Mouse (Mus musculus) forebrain, embryonic 11.5 days (tissue): Measurements from ENCODE around the gene Fbxo24. TPM values are rescaled to one million over a fixed set of nuclear protein-coding genes. Genes with fewer than 3 reads are reported as not detected.

Source experiments
- ATAC-seq: fragments of 200-750 bp; cut with Nextera tagmentation; replicated peaks from 2 replicates; pipeline ENCODE4 v1.8.0; 2017; ENCODE audit warnings: moderate TSS enrichment; ENCODE audit not compliant: low FRiP score
- DNase-seq: peaks from one replicate; pipeline ENCODE4 v3.0.0-alpha.2; 2017; ENCODE audit warnings: low spot score
- H3K27ac ChIP-seq: fragments of 300-500 bp; sonication (generic); 2 replicates; pipeline ENCODE4 v1.5.1; 2014; ENCODE audit warnings: low read depth, low read length
- H3K27me3 ChIP-seq: fragments of 300-500 bp; sonication (generic); 2 replicates; pipeline ENCODE4 v1.6.1; 2014; ENCODE audit warnings: mild to moderate bottlenecking, low read length, mixed read lengths; ENCODE audit not compliant: control insufficient read depth, insufficient read depth
- H3K36me3 ChIP-seq: fragments of 300-500 bp; sonication (generic); 2 replicates; pipeline ENCODE4 v1.6.1; 2014; ENCODE audit warnings: mild to moderate bottlenecking, low read length, moderate library complexity, mixed read lengths; ENCODE audit not compliant: control insufficient read depth, insufficient read depth
- H3K4me1 ChIP-seq: fragments of 300-500 bp; sonication (generic); replicated peaks from 2 replicates; pipeline ENCODE4 v1.6.1; 2014; ENCODE audit warnings: low read length, mixed read lengths; ENCODE audit not compliant: control insufficient read depth, insufficient read depth
- H3K4me2 ChIP-seq: fragments of 300-500 bp; sonication (generic); 2 replicates; pipeline ENCODE4 v1.6.1; 2014; ENCODE audit warnings: low read depth, mild to moderate bottlenecking, low read length, moderate library complexity, mixed read lengths; ENCODE audit not compliant: severe bottlenecking
- H3K4me3 ChIP-seq: fragments of 300-500 bp; sonication (generic); 2 replicates; pipeline ENCODE4 v1.5.1; 2014; ENCODE audit warnings: low read depth, low read length
- H3K9ac ChIP-seq: fragments of 300-500 bp; sonication (generic); 2 replicates; pipeline ENCODE4 v1.6.1; 2014; ENCODE audit warnings: low read length
- H3K9me3 ChIP-seq: fragments of 300-500 bp; sonication (generic); 2 replicates; pipeline ENCODE4 v1.6.1; 2016; ENCODE audit warnings: low read length, mixed read lengths; ENCODE audit not compliant: control insufficient read depth
- WGBS: fragments of 180-500 bp; shearing (Covaris S2); extraction: QIAGEN DNeasy Blood & Tissue Kit; methylation state at CpG from one replicate; pipeline ENCODE4 v1.1.7; 2014; 5-methylcytosine and 5-hydroxymethylcytosine counted together
- polyA plus RNA-seq: library from polyadenylated mRNA; unstranded; fragments of >200 nt; fragmentation: Nextera tagmentation; extraction: Ambion mirVana; gene quantifications from 2 replicates; pipeline ENCODE4 v1.2.1, GENCODE M21; 2014

Gene Fbxo24
- polyA plus RNA-seq, 1 experiment from 2014 or later = 0.12 TPM

DNA sequence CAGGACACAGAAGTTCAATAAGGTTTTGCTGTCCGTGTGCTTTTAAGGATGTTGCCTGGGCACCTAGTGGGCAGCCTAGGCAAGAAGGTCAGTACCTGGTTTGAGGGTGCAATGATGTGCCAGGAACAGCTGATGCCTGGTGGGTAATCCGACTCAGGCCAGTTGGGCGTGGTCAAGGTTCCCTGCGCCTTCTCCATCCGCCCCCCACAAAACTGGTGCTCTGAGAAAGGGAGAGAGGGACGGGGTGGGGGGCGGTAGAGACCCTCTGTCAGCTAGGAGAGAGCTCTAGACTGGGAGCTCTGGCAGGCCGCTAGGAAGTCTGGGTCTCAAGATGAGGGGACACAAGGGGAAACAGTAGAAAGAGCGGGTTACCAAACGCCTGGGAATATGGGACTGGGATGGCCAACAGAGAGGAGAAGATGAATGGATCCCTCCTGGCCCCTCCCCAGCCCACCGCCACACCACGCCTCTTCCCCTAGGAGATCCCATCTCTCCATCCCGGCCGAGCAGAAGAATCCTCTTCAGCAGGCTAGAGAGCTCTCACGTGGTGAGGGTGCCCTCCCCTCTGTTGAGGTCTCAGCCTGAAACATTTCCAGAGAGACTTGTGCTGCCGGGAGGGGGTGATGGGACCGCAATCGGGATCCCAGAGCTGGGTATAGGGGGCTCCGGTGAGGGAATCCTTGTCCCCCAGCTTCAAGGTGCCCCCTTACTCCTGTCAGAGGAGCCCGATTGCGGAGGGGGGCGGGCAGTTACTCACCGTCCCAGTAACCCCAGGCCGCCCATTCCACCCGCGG, 20.7 kb downstream of the Fbxo24 start:
- no peak overlapping the region for H3K27ac ChIP-seq
- peak overlapping the region; percentile 40 for H3K4me2 ChIP-seq
- 0 out of 2 replicates have a peak overlapping the region, but pooled peaks have one; percentile 5 for H3K4me3 ChIP-seq
- peaks cover 8% of the 10 kb centered on the region for H3K4me1 ChIP-seq
- peak overlapping the region; percentile 27 for H3K9ac ChIP-seq
- H3K27me3 ChIP-seq = peaks cover 2% of the 10 kb centered on the region; the same call in 1 of the 2 replicates
- no peaks in the 10 kb centered on the region for H3K36me3 ChIP-seq
- no peak for ATAC-seq
- no peak for DNase-seq
- H3K9me3 ChIP-seq = no peaks in the 10 kb centered on the region
- WGBS = 6% methylated on average over 24 of the region's 26 CpGs

GRCm38 (mm10) chr5:137601365-137601729, 27.5 kb downstream of the Fbxo24 start:
- under 1% methylated on average over 22 of the region's 22 CpGs for WGBS
- no peaks in the 10 kb centered on the region for H3K9me3 ChIP-seq
- H3K4me2 ChIP-seq = peak overlapping the region; percentile 67
- H3K27me3 ChIP-seq = no peaks in the 10 kb centered on the region
- no peak for DNase-seq
- H3K4me1 ChIP-seq = no peaks in the 10 kb centered on the region; the same call in 1 of the 2 replicates
- H3K36me3 ChIP-seq = no peaks in the 10 kb centered on the region
- peak overlapping the region; percentile 76 for H3K9ac ChIP-seq
- peak overlapping the region; percentile 58 for H3K4me3 ChIP-seq
- no peak for ATAC-seq
- no peak overlapping the region for H3K27ac ChIP-seq

- peak within 1 kb of the TSS; percentile 87 for H3K4me2 ChIP-seq
- DNase-seq (peak; percentile 97), ATAC-seq (peak; percentile 96)
- peak within 1 kb of the TSS; percentile 58 for H3K4me3 ChIP-seq
- no peaks in the 10 kb centered on the region for H3K9me3 ChIP-seq
- H3K36me3 ChIP-seq = no peaks in the 10 kb centered on the region
- H3K27me3 ChIP-seq = no peaks in the 10 kb centered on the region
- H3K9ac ChIP-seq = peak within 1 kb of the TSS; percentile 76
- WGBS = under 1% methylated on average over 41 of the region's 41 CpGs
- peak within 1 kb of the TSS; percentile 60 for H3K27ac ChIP-seq
- no peaks in the 10 kb centered on the region; the same call in 1 of the 2 replicates for H3K4me1 ChIP-seq
These were observed 28.0 kb downstream of the Fbxo24 start, which contains the start of gene Mospd3 for GRCm38 (mm10) chr5:137600619-137601364. Gene Mospd3, minus strand, starts transcription at chr5:137601058.

DNA sequence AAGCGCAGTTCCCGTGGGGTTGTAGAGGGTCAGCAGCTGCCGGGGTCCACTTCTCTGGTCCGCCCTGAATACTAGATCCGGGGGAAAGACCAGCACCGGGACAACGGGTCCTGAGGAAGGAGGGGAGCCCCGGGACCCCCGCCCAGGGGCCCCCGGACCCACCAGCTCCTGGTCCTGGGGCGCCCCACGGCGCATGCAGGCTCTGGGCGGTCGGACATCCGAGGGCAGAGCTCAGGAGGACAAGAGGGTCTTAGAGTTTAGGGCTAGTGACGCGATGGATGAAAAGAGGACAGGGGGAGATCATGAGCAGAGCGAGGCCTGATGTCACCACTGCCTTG, 28.6 kb downstream of the Fbxo24 start:
- no peaks in the 10 kb centered on the region for H3K36me3 ChIP-seq
- ATAC-seq (no peak; the same call in 1 of the 2 replicates), DNase-seq (no peak)
- no peaks in the 10 kb centered on the region for H3K27me3 ChIP-seq
- H3K4me1 ChIP-seq = no peaks in the 10 kb centered on the region; the same call in 1 of the 2 replicates
- peak overlapping the region; percentile 58 for H3K4me3 ChIP-seq
- WGBS = 2% methylated on average over 19 of the region's 19 CpGs
- H3K4me2 ChIP-seq = peak overlapping the region; percentile 87
- H3K9ac ChIP-seq = peak overlapping the region; percentile 76
- H3K9me3 ChIP-seq = no peaks in the 10 kb centered on the region
- no peak overlapping the region for H3K27ac ChIP-seq

GRCm38 (mm10) chr5:137599600-137599999, 29.2 kb downstream of the Fbxo24 start:
- peak overlapping the region; percentile 58 for H3K4me3 ChIP-seq
- 72% methylated on average over 9 of the region's 9 CpGs for WGBS
- H3K27me3 ChIP-seq = no peaks in the 10 kb centered on the region
- H3K9ac ChIP-seq = peak overlapping the region; percentile 76
- no peak overlapping the region for H3K27ac ChIP-seq
- DNase-seq = no peak
- no peaks in the 10 kb centered on the region; the same call in 1 of the 2 replicates for H3K4me1 ChIP-seq
- H3K9me3 ChIP-seq = no peaks in the 10 kb centered on the region
- peak overlapping the region; percentile 87 for H3K4me2 ChIP-seq
- no peaks in the 10 kb centered on the region for H3K36me3 ChIP-seq
- ATAC-seq = no peak

DNA sequence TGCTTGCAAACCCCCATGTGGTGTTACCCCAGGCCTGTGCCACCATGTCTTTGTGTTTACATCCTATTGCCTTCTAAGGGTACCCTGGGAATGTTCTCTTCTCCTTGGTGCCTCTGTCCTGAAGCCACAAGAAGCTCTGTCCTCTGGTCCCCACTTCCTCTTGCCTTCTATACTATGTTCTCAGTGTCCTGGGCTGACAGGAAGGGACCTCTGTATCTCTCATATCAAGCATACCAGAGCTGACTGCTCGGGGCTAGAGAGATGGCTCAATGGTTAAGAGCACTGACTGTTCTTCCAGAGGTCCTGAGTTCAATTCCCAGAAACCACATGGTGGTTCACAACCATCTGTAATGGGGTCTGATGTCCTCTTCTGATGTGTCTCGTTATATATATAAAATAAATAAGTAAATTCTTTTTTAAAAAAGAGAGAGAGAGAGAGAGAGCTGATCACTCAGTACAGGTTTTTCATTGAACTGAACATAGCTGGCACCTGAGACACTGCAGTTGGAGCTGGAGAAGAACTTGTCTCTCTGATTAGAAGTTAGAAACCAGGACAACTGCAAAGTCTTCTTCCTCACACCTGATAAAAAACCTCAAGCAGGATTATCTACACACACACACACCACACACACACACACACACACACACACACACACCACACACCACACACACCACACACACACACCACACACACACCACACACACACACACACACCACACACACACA, 30.5 kb downstream of the Fbxo24 start:
- no peak for DNase-seq
- ATAC-seq = no peak
- Histone ChIP-seq H3K9ac (no peak overlapping the region), H3K9me3 (no peaks in the 10 kb centered on the region), H3K4me3 (no peak overlapping the region), H3K36me3 (no peaks in the 10 kb centered on the region), H3K4me1 (no peaks in the 10 kb centered on the region; the same call in 1 of the 2 replicates), H3K27ac (no peak overlapping the region), H3K4me2 (no peak overlapping the region), H3K27me3 (no peaks in the 10 kb centered on the region)
- WGBS = 84% methylated on average over 2 of the region's 2 CpGs

DNA sequence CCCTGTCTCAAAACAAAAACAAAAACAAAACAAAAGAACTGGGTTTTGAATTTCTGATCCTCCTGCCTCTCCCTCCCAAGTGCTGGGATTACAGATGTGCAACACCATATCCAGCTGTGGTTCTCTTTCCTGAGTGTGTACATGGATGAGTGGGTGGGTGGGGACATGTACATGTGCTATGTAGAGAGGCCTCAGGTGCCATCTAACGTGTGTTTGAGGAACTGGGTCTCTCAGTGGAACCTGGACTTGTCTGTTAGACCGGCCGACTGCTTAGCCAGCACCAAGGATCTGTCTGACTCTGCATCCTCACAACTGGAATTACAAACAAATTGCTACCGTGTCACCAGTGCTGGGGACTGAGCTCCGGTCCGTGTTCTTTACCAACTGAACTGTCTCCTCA, 31.2 kb downstream of the Fbxo24 start:
- no peaks in the 10 kb centered on the region for H3K36me3 ChIP-seq
- no peak for ATAC-seq
- H3K27ac ChIP-seq = no peak overlapping the region
- H3K9me3 ChIP-seq = no peaks in the 10 kb centered on the region
- 88% methylated on average over 6 of the region's 6 CpGs for WGBS
- no peaks in the 10 kb centered on the region for H3K27me3 ChIP-seq
- H3K4me1 ChIP-seq = no peaks in the 10 kb centered on the region; the same call in 1 of the 2 replicates
- H3K4me3 ChIP-seq = no peak overlapping the region
- no peak for DNase-seq
- no peak overlapping the region for H3K4me2 ChIP-seq
- H3K9ac ChIP-seq = no peak overlapping the region

- 30% methylated on average over 27 of the region's 30 CpGs for WGBS
- ATAC-seq = no peak
- no peak for DNase-seq
- Histone ChIP-seq H3K9me3 (no peaks in the 10 kb centered on the region), H3K36me3 (no peaks in the 10 kb centered on the region), H3K4me3 (no peak overlapping the region; the same call in 1 of the 2 replicates), H3K27me3 (no peaks in the 10 kb centered on the region), H3K27ac (no peak overlapping the region), H3K4me1 (no peaks in the 10 kb centered on the region; the same call in 1 of the 2 replicates), H3K9ac (no peak overlapping the region), H3K4me2 (no peak overlapping the region)
These were observed 32.1 kb downstream of the Fbxo24 start for GRCm38 (mm10) chr5:137596601-137597261.
